Mouse (Mus musculus) MEL (cell line): ENCODE results near the gene Amz2. TPM values are rescaled to one million over a fixed set of nuclear protein-coding genes. Genes with fewer than 3 reads are reported as not detected.
A peak's percentile ranks its signal among the peaks of the same experiment; 100 is the strongest.

Experiments
- DNase-seq: peaks from one replicate; pipeline ENCODE4 v3.0.0; 2011; ENCODE audit warnings: low read depth, low spot score
- H3K27ac ChIP-seq: 2 replicates; pipeline ENCODE4 v1.5.1; 2012; ENCODE audit warnings: low read depth, mild to moderate bottlenecking, control low read depth, low read length, moderate library complexity; ENCODE audit not compliant: control insufficient read depth
- H3K27me3 ChIP-seq, 2 experiments: fragments of 150-350 bp in 1 of 2; sonication (generic) in 1 of 2; 2 replicates each; pipeline ENCODE4 v1.6.1; 2012; ENCODE audit warnings: low read length in 2 of 2, mild to moderate bottlenecking in 2 of 2, improper control_type of control experiment in 1 of 2, moderate library complexity in 1 of 2; ENCODE audit not compliant: insufficient read depth in 2 of 2, control insufficient read depth in 1 of 2
- H3K36me3 ChIP-seq, 2 experiments: 2 replicates each; pipeline ENCODE4 v1.6.1; 2012 to 2014; ENCODE audit warnings: low read length in 2 of 2, improper control_type of control experiment in 1 of 2, inconsistent platforms in 1 of 2, mild to moderate bottlenecking in 1 of 2; ENCODE audit not compliant: insufficient read depth in 2 of 2, control insufficient read depth in 1 of 2
- H3K4me1 ChIP-seq, 2 experiments: fragments of 150-350 bp in 1 of 2; sonication (generic) in 1 of 2; 2 replicates each; pipeline ENCODE4 v1.6.1; 2012; ENCODE audit warnings: low read length in 2 of 2, improper control_type of control experiment in 1 of 2, mild to moderate bottlenecking in 1 of 2; ENCODE audit not compliant: insufficient read depth in 2 of 2, control insufficient read depth in 1 of 2
- H3K4me3 ChIP-seq, 2 experiments: fragments of 150-350 bp in 1 of 2; sonication (generic) in 1 of 2; 2 replicates each; pipeline ENCODE4 v1.5.1; 2012; ENCODE audit warnings: low read depth in 2 of 2, low read length in 2 of 2, mild to moderate bottlenecking in 2 of 2, moderate library complexity in 2 of 2, control low read depth in 1 of 2, improper control_type of control experiment in 1 of 2; ENCODE audit not compliant: control insufficient read depth in 1 of 2, insufficient read depth in 1 of 2
- H3K79me2 ChIP-seq: 2 replicates; pipeline ENCODE4 v1.6.1; 2012; ENCODE audit warnings: mild to moderate bottlenecking, low read length, moderate library complexity; ENCODE audit not compliant: control insufficient read depth, poor library complexity, insufficient read depth
- H3K9ac ChIP-seq: 2 replicates; pipeline ENCODE4 v1.6.1; 2012; ENCODE audit warnings: low read depth, mild to moderate bottlenecking, control low read depth, low read length, moderate library complexity; ENCODE audit not compliant: control insufficient read depth, poor library complexity, severe bottlenecking
- H3K9me3 ChIP-seq: fragments of 150-350 bp; sonication (generic); replicated peaks from 2 replicates; pipeline ENCODE4 v1.6.1; 2012; ENCODE audit warnings: mild to moderate bottlenecking, low read length, improper control_type of control experiment, moderate library complexity; ENCODE audit not compliant: insufficient read depth
- BHLHE40 ChIP-seq: IDR thresholded peaks from 2 replicates; pipeline ENCODE4 v1.6.1; 2012; ENCODE audit warnings: low read depth, mild to moderate bottlenecking, inconsistent platforms, low read length, improper control_type of control experiment, borderline replicate concordance
- CHD2 ChIP-seq: IDR thresholded peaks from 2 replicates; pipeline ENCODE4 v1.6.1; 2011; ENCODE audit warnings: low read length, improper control_type of control experiment
- E2F4 ChIP-seq: IDR thresholded peaks from 2 replicates; pipeline ENCODE4 v1.6.1; 2011; ENCODE audit warnings: low read depth, low read length, improper control_type of control experiment, borderline replicate concordance
- ELF1 ChIP-seq: IDR thresholded peaks from 2 replicates; pipeline ENCODE4 v1.6.1; 2014; ENCODE audit warnings: low read depth, mild to moderate bottlenecking, inconsistent platforms, low read length, improper control_type of control experiment, moderate library complexity
- ETS1 ChIP-seq: IDR thresholded peaks from 2 replicates; pipeline ENCODE4 v1.6.1; 2012; ENCODE audit warnings: low read depth, mild to moderate bottlenecking, inconsistent platforms, low read length, improper control_type of control experiment, moderate library complexity
- HCFC1 ChIP-seq: IDR thresholded peaks from 2 replicates; pipeline ENCODE4 v1.6.1; 2012; ENCODE audit warnings: low read depth, mild to moderate bottlenecking, inconsistent platforms, low read length, improper control_type of control experiment, moderate library complexity
- JUND ChIP-seq: IDR thresholded peaks from 2 replicates; pipeline ENCODE4 v1.6.1; 2011; ENCODE audit warnings: low read depth, mild to moderate bottlenecking, improper control_type of control experiment, low read length
- MAZ ChIP-seq: IDR thresholded peaks from 2 replicates; pipeline ENCODE4 v1.6.1; 2012; ENCODE audit warnings: low read depth, mild to moderate bottlenecking, inconsistent platforms, low read length, improper control_type of control experiment
- NELFE ChIP-seq: IDR thresholded peaks from 2 replicates; pipeline ENCODE4 v1.6.1; 2011; ENCODE audit warnings: low read depth, low read length, improper control_type of control experiment
- NRF1 ChIP-seq: IDR thresholded peaks from 2 replicates; pipeline ENCODE4 v1.6.1; 2014; ENCODE audit warnings: low read depth, mild to moderate bottlenecking, inconsistent platforms, low read length, improper control_type of control experiment, moderate library complexity; ENCODE audit not compliant: poor library complexity, insufficient read depth, severe bottlenecking
- POLR2A ChIP-seq, 2 experiments: IDR thresholded peaks; 2 replicates each; pipeline ENCODE4 v1.6.1; 2011 to 2012; ENCODE audit warnings: low read length in 2 of 2, mild to moderate bottlenecking in 2 of 2, control low read depth in 1 of 2, improper control_type of control experiment in 1 of 2, low read depth in 1 of 2, moderate library complexity in 1 of 2; ENCODE audit not compliant: control insufficient read depth in 1 of 2, insufficient read depth in 1 of 2, poor library complexity in 1 of 2
- POLR2AphosphoS2 ChIP-seq: IDR thresholded peaks from 2 replicates; pipeline ENCODE4 v1.6.1; 2011; ENCODE audit warnings: low read length, improper control_type of control experiment
- POLR2AphosphoS5 ChIP-seq: IDR thresholded peaks from 2 replicates; pipeline ENCODE4 v1.6.1; 2012; ENCODE audit warnings: low read depth, borderline replicate concordance, mild to moderate bottlenecking, inconsistent platforms, low read length, moderate library complexity, mixed read lengths
- RCOR1 ChIP-seq: IDR thresholded peaks from 2 replicates; pipeline ENCODE4 v1.6.1; 2012; ENCODE audit warnings: low read depth, mild to moderate bottlenecking, inconsistent platforms, low read length, improper control_type of control experiment
- SIN3A ChIP-seq: IDR thresholded peaks from 2 replicates; pipeline ENCODE4 v1.6.1; 2012; ENCODE audit warnings: low read length, improper control_type of control experiment, inconsistent platforms
- TAL1 ChIP-seq: IDR thresholded peaks from 2 replicates; pipeline ENCODE4 v1.6.1; 2012; ENCODE audit warnings: mild to moderate bottlenecking, inconsistent platforms, low read length, moderate library complexity, mixed read lengths
- UBTF ChIP-seq: IDR thresholded peaks from 2 replicates; pipeline ENCODE4 v1.6.1; 2012; ENCODE audit warnings: low read depth, mild to moderate bottlenecking, inconsistent platforms, low read length, improper control_type of control experiment, moderate library complexity, borderline replicate concordance; ENCODE audit not compliant: insufficient read depth
- USF1 ChIP-seq: IDR thresholded peaks from 2 replicates; pipeline ENCODE4 v1.6.1; 2014; ENCODE audit warnings: low read depth, mild to moderate bottlenecking, inconsistent platforms, low read length, improper control_type of control experiment, moderate library complexity
- USF2 ChIP-seq, 2 experiments: IDR thresholded peaks; 2 replicates each; pipeline ENCODE4 v1.6.1; 2011 to 2012; ENCODE audit warnings: improper control_type of control experiment in 2 of 2, low read length in 2 of 2, borderline replicate concordance in 1 of 2, inconsistent platforms in 1 of 2, low read depth in 1 of 2, mild to moderate bottlenecking in 1 of 2; ENCODE audit not compliant: insufficient read depth in 1 of 2
- ZKSCAN1 ChIP-seq: IDR thresholded peaks from 2 replicates; pipeline ENCODE4 v1.6.1; 2012; ENCODE audit warnings: low read depth, mild to moderate bottlenecking, inconsistent platforms, low read length, improper control_type of control experiment, moderate library complexity
- ZNF384 ChIP-seq: IDR thresholded peaks from 2 replicates; pipeline ENCODE4 v1.6.1; 2012; ENCODE audit warnings: low read depth, mild to moderate bottlenecking, inconsistent platforms, low read length, improper control_type of control experiment
- polyA plus RNA-seq, 2 experiments: library from polyadenylated mRNA; stranded (reverse) in 1 of 2; unstranded in 1 of 2; fragments of >175 nt in 1 of 2; fragments of >200 nt in 1 of 2; gene quantifications; 2 replicates each; pipeline versions ENCODE4 v1.2.1 to v1.2.4; 2012; ENCODE audit warnings: low replicate concordance in 2 of 2, low read depth in 1 of 2; ENCODE audit not compliant: insufficient read length in 2 of 2, insufficient read depth in 1 of 2, missing spikeins in 1 of 2
- total RNA-seq: library from RNA; depleted of rRNA; stranded (reverse); fragments of 300-350 nt; gene quantifications from 2 replicates; pipeline ENCODE4 v1.2.3, GENCODE M21; 2012

Amz2 gene
- total and polyA plus RNA-seq, 3 experiments = 40.2 to 1,743 (median 47.1) TPM

DNA sequence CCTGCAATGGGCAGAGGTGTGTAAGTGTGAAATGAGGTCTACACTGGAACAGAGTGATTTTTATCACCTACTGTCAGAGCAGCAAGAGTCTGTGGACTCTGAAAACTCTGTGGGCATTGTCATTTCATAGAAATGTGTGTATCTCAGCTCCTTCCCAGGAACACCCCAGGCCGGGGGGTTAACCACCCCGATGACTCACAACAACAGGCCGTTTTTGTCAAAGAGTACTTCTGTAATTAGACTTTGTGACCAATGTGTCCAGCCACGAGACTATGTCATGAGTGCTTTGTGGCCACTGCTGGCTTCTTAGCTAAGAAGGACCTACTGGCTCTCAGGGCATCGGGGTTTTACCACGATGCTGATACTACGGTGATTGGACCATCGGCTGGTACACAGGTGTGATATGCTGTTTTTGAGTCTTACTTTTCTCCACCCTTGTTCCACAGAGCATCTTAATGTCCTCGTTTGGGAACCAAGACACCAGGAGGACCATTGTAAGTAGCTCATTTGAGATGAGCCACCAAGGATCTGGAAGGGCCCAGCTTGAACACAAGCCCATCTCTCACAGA lies 8.2 kb upstream of the Amz2 start:
- Histone ChIP-seq H3K27me3 (no peaks in the 10 kb centered on the region), H3K9me3 (no peaks in the 10 kb centered on the region), H3K4me1 (peaks cover 4 to 9% of the 10 kb centered on the region in 2 experiments; a peak in 3 of 4 replicates), H3K36me3 (peaks cover 0 to 5% of the 10 kb centered on the region in 2 experiments; a peak in 1 of 4 replicates), H3K27ac (no peak overlapping the region), H3K4me3 (no peak overlapping the region), H3K9ac (no peak overlapping the region), H3K79me2 (no peaks in the 10 kb centered on the region; the same call in 1 of the 2 replicates)
- no peak for DNase-seq
- TF ChIP-seq CHD2 = no peak
- no peak for TF ChIP-seq BHLHE40
- TF ChIP-seq NRF1 = no peak
- TF ChIP-seq ZNF384 = no peak
- TF ChIP-seq ZKSCAN1 = no peak
- TF ChIP-seq MAZ = no peak
- TF ChIP-seq ETS1 = no peak
- no peak for TF ChIP-seq USF2 (IDR thresholded peaks at IDR 0.05; ENCODE audit: borderline replicate concordance in 1 of 2, insufficient read depth in 1 of 2, low read depth in 1 of 2, low read length in 2 of 2)
- no peak for TF ChIP-seq NELFE
- no peak for TF ChIP-seq SIN3A
- no peak for TF ChIP-seq POLR2AphosphoS5
- no peak for TF ChIP-seq E2F4
- TF ChIP-seq RCOR1 = no peak
- no peak for TF ChIP-seq TAL1
- no peak for TF ChIP-seq JUND
- no peak for TF ChIP-seq ELF1
- TF ChIP-seq USF1 = no peak

DNA sequence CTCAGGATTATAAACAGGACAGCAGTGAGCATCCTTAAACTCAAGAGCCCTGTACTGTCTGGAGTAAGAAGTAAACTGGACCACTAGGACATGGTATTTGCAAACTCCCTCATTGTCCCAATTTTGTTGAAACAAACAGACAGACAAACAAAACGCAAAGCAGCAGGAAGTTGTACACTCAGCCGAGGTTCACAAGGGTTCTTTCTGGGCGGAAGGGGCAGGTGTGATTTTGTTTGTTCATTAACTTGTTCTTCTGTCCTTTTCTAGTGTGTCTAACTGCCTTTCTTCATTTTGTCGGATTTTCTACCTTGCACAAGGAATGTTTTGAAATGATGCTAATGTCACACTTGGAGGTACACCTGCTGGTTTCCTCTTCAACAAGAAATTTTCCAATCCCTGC lies 6.3 kb upstream of the Amz2 start:
- Histone ChIP-seq H3K4me3 (peak overlapping the region; percentile 76 to 77), H3K9ac (peak overlapping the region; percentile 75)

More for the DNA sequence above, 6.3 kb upstream of the Amz2 start:
- TF ChIP-seq POLR2AphosphoS2 = no peak
- TF ChIP-seq RCOR1 = no peak
- TF ChIP-seq POLR2AphosphoS5 = no peak
- TF ChIP-seq MAZ = no peak
- TF ChIP-seq E2F4 = no peak
- no peak for TF ChIP-seq POLR2A (IDR thresholded peaks at IDR 0.05; ENCODE audit: control insufficient read depth in 1 of 2, insufficient read depth in 1 of 2, low read depth in 1 of 2, low read length in 2 of 2, poor library complexity in 1 of 2)
- no peak for TF ChIP-seq ELF1
- no peak for TF ChIP-seq USF1
- no peak for TF ChIP-seq HCFC1
- no peak for TF ChIP-seq UBTF
- TF ChIP-seq JUND = no peak
- H3K27me3 ChIP-seq = no peaks in the 10 kb centered on the region
- no peak overlapping the region; the same call in 1 of the 2 replicates for H3K27ac ChIP-seq
- peaks cover 0 to 5% of the 10 kb centered on the region in 2 experiments; a peak in 1 of 4 replicates for H3K36me3 ChIP-seq
- H3K9me3 ChIP-seq = no peaks in the 10 kb centered on the region
- peaks cover 8 to 9% of the 10 kb centered on the region in 2 experiments; a peak in 3 of 4 replicates for H3K4me1 ChIP-seq
- H3K79me2 ChIP-seq = no peaks in the 10 kb centered on the region; the same call in 1 of the 2 replicates
- DNase-seq = no peak
